Mouse (Mus musculus) c-Kit-positive CD71-positive TER-119-negative erythroid progenitor cells, embryonic 14.5 days (primary cell): ENCODE results near the gene Grin2d.

Source experiments
- DNase-seq: peaks from one replicate; pipeline ENCODE4 v3.0.0-alpha.2; 2013; ENCODE audit warnings: low read depth

Grin2d gene

DNA sequence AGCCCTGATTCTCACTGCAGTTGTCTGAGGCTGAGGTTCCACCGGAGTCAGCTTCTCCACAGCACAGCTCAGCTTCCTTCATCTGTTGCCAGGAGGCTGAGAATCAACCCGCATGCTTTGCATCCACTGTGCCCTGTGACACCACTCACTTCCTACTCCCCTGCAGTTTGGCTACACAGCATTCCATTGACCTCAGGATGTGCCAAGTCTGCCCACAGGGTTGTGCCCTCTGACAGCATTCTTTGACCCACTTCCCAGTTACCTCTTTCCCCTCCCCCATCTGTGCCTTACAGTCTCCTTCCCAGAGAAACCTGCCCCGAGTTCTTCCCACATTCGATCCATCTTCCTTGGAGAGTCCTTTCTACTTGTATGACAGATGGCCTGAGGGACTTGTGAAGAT lies 95.9 kb downstream of the Grin2d start:
- no peak for DNase-seq
